Mouse (Mus musculus) embryonic stem cell, embryonic (primary cell): Measurements from ENCODE around the gene Itm2b.

Source experiments
- CTCF ChIA-PET, 4 experiments: fragments of 300-600 bp in 2 of 4; fragments of 350-600 bp in 2 of 4; sonication (Branson Sonifier 250); formaldehyde crosslinking; loops; one replicate each; lab custom pipeline; 2022; ENCODE audit warnings: inconsistent platforms in 2 of 4; lab: Charles Lee
- POLR2A ChIA-PET, 4 experiments: fragments of 300-600 bp in 2 of 4; fragments of 350-600 bp in 2 of 4; sonication (Branson Sonifier 250); formaldehyde crosslinking; loops; one replicate each; lab custom pipeline; 2022; ENCODE audit warnings: antibody characterized with exemption in 4 of 4, inconsistent platforms in 1 of 4; lab: Charles Lee

Itm2b gene

DNA sequence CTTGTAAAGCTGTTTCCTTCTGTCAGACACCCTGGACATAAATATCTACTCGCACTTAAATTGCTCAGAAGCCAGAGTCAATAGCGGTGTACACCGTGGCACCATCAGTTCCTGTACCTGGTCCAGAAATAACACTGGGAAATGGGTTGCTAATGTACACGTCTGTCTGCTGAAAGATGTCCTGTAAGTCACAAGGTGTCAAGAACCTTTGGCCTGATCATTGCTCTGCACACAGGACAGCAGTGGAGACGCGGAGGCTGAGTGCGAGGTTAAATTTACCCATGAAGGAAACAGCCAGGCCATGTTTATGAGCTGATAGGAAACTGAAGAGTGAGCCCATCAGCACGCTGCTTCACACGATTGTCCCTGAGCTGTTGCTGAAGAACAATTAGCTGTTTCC is 37.8 kb downstream of the Itm2b start:
- ChIA-PET POLR2A (no interaction called here), CTCF (interaction anchor here in 1 of 4 experiments (1.2 kb wide), 1 partner anchor 44 kb away, joined by 3 read pairs; no protein-coding TSS in a partner anchor)

DNA sequence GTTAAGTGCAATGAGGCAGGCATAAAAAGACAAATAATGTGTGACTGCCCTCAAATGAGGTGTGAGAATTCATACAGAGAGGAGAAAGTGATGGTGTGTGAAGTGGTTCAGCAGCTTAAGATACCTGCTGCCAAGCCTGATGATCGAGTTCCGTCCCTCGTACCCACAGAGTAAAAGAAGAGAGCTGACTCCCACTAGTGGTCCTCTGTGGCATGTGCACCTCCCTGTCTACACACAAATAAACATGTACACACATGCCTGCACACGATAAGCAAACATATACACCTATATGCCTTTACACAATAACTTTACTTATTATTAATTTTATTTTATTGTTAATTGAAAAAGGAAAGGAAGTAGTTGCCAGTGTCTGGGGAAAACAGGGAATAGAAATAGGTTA is 39.5 kb downstream of the Itm2b start:
- ChIA-PET POLR2A (interaction anchor here in 1 of 4 experiments (0.5 to 1.0 kb wide), 3 partner anchors 14 to 903 kb away, joined by 3 to 4 read pairs (median 3); no protein-coding TSS in a partner anchor), CTCF (no interaction called here)

DNA sequence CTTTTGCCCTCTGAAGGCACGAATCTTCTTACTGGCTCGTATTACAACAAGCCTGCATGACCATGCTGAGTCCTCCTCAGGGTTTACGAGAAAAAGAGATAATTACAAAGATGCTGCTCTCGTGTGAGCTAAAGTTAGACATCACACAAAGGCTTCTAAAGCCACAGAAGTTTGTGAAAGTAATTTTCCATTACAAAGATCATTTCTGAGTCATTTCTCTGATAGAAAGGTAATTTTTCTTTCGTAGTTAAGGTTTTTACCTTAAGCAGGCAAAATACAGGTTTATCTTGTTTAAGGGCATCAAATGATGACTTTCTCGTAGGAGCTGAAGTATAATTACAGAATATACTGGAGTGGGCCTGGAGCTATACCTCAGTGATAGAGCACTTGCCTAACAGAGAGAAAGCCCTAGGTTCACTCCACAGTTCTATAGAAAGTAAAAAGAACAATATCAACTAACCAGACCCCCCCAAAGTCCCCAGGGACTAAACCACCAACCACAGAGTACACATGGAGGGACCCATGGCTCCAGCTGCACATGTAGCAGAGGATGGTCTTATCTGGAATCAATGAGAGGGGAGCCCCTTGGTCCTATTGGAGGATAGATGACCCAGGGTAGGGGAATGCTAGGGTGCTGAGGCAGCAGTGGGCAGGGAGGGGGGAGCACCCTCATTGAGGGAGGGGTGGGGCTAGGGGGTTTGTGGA is 44.9 kb downstream of the Itm2b start:
- CTCF ChIA-PET, result no interaction called here

DNA sequence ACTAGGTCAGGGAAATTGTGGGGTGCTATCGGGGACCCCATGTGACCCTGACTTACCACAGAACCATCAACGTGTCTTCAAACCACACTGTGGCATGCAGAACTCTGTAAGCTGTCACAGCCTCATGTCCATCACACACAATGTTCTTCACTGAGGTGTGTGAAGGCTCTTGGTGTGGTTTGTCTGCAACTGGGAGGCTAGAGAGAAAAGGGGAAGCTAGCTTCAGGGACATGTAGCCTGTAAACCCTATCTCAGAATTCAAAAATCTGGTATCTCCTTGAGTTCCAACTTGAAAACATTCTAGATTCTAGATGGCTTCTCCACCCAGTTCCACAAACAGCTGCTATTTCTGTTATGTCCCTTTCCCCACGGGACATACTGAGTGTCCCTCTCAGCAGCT is 45.5 kb downstream of the Itm2b start:
- ChIA-PET CTCF (no interaction called here), POLR2A (no interaction called here)

More for the DNA sequence above, 44.9 kb downstream of the Itm2b start:
- POLR2A ChIA-PET, result no interaction called here

DNA sequence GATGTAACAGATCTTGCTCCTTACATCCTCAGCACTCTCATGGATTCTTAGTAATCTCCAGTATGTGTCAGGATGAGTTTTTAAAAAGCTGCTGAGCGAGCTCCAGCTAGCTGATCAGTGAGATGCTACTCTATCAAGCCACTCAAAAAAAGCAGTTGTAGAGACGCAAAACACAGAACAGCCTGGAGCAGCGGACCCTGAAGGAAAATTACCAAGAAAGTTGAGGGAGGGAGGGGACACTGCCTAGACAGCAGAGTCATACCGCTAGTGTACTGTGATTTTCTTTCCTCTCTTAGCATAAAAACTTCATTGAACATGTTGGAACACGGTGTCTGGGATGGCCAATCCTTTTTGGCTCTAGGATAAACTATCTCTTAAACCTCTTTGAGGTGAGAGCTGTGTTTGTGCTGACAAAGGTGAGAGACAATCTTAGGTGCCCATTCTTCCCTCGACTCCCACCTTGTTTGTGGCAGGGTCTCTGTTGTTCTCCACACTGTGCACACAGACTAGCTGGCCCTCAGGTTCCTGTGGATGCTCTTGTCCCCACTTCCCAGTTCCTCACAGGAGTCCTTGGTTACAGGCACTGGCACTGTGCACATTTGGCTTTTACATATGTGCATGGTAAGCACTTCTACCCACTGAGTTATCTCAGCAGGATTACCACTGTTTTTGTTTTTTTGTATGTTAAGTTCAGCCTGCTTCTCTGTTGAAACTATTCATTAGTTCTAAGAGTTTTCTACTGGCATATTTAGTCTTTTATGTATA is 48.6 kb downstream of the Itm2b start:
- CTCF ChIA-PET, result interaction anchor here in 1 of 4 experiments (0.6 kb wide), 1 partner anchor 249 kb away, joined by 12 read pairs; no protein-coding TSS in a partner anchor
- POLR2A ChIA-PET, result no interaction called here

DNA sequence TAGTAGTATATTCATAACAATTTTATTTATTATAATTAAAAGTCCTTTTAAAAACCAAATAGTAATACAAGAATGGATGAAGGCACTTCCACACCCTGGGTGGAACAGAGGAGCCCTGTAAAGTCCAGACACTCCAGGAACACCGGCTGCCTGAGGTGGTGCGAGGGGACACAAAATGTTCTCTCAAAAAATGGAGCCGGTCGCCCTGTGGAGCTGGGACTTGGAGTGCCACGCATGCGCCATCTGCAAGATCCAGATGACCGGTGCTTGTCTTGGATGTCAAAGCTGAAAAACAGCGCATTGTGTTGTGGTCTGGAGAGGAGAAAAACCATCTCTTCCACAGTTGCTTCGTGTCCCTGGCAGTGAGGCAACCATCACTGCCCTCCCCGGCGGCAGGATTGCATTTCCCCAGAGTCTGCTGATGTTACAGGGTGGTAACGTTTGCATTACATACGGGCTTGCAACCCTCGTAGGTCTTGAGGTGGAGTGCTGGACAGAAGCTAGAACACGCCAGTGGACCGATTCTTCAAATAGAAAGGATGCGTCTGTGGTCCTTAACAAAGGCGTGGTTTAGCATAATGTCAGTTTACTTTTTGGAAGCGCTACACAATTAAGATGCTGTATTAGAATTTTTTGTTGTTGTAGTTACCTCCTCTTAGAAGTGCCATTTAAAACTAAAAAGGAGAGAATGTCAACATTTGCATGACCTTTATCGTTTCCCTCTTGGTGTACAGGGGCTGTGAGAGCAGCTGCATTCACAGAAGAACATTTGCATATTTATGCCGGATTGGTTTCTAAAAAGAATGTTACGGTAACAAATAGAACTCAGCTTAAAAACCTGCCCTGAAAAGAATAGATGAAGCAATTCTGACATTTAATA is 49.9 kb downstream of the Itm2b start:
- POLR2A ChIA-PET, result interaction anchor here in 2 of 4 experiments (0.6 to 1.2 kb wide), 2 partner anchors 8 to 243 kb away, joined by 3 to 10 read pairs; no protein-coding TSS in a partner anchor
- CTCF ChIA-PET, result no interaction called here

DNA sequence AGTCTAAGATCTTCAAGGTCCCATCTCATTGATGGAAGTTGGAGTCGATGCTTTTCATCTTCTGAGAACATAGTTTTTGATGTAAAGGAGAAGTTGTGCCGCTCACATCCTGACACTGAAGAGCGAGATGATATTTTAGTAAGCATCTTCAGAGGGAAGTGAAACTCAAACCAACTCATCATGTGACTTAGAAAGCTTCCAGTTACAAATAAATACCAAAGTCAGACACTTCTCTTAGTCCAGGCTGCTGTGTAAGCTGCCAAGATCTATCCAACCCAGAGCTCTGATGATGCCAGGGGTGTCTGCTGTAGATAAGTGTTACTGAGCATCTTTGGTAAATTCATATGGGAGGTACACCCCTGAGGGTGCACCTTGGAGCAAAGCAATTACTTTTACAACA is 51.2 kb downstream of the Itm2b start:
- ChIA-PET CTCF (no interaction called here), POLR2A (no interaction called here)

DNA sequence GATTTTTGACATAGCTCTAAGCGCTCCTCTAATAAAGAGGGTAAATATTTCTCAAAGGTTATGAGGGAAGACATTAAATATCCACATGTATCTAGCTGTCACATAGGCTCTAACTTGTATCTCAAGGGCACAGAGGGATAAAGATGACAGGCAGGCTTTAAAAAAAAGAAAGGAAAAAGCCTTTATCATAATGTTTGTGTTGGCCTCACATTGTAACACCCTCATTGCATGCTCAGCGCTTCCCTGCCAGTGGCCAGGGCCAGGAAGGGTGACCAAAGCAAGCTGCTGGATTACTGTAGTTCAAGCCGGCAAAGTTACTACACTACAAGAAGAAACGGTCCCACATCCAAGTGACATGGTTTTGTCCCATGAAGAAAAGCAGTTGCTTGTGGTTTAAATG is 53.7 kb downstream of the Itm2b start:
- ChIA-PET CTCF (no interaction called here), POLR2A (no interaction called here)

DNA sequence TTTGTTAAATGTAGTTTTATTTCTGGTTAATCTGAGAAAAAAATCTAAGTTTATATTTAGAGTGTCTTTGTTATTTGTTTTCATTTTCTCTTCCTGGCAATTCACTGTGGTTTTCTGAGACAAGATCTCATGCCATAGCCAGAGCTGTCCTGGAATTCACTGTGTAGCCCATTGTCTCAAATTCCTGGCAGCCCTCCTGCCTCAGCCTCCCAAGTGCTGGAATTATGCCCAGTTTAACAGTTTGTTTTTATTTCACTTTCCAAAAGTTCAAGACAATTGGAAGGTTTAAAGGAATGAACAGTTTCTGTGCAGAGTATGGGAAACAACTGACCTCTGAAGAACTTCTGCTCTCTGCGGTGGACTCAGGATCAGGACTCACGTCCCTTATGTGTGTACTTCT is 55.2 kb downstream of the Itm2b start:
- ChIA-PET POLR2A (interaction anchor here in 1 of 4 experiments (1.3 kb wide), 1 partner anchor 55 kb away, joined by 3 read pairs; the partner anchor contains the start of gene Itm2b), CTCF (interaction anchor here in 1 of 4 experiments (1.2 kb wide), 1 partner anchor 223 kb away, joined by 3 read pairs; no protein-coding TSS in a partner anchor)

DNA sequence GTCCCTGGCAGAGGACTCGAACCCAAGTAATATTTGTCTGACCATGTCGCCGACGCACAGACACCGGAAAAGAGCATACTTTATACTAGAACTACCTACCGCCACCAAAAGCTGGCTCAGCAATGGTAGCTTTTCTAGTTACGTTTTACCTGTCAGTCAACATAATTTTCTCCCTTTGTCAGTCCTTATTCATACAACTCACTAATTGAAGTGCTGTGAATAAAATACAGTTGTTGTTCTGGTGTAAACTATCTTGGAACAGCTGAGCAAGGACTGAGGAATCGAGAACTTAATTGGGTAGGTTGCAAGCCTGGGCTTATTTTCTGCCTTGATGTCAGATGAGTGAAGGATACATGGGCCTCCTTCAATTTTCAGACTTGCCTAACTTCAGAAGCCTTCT is 58.6 kb downstream of the Itm2b start:
- ChIA-PET POLR2A (interaction anchor here in 2 of 4 experiments (0.6 to 1.3 kb wide), 9 partner anchors 9 to 1788 kb away, joined by 3 to 4 read pairs (median 3); partner anchors contain the start of gene Itm2b (in 2 of the 2)), CTCF (interaction anchor here in 2 of 4 experiments (0.6 to 0.7 kb wide), 2 partner anchors 31 to 723 kb away, joined by 3 to 4 read pairs; no protein-coding TSS in a partner anchor)

DNA sequence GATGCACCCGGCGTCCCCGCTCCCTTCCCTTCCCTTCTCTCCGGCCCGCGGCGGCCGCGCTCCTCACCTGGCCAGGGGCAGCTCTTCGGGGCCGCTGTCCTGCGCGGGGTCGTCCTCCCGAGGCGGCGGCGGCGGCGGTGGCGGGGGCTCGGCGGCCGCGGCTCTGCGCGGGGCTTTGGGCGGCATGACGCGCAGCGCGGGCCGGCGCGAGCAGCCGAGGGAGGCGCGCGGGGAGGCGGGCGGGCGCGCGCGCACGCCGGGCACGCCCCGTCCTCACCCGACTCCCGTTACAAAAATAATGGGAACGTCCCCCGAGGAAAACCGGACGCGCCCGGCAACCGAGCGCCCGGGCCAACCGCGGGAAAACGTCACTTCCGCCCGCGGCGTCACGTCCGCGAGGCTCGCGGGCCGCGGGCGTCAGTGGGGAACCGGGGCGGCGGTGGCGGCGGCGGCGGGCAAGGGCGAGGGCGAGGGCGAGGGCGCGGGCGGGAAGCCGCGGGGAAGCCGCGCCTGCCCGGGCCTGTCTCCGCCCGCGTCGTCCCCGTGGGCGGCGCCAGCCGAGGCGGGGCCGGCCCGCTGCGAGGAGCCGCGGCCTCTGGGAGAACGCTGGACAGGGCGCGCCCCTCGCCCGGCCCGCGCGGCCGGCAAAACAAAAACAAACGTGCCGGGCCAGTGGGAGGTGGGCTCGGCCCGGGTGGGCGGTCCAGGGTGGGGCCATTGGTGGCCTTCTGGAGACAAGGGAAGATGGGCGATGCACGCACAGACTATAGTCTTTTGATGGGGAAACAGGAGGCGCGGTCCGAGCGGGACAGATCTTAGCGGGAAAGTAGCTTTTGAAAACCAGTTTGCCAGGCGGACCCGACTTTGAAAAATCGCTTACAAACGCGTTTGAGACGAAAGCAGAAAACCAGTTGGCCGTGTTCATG is 59.4 kb downstream of the Itm2b start, which contains the start of gene Rb1:
Gene Rb1, minus strand, starts transcription at position 367 of the 926 bp plus-strand sequence.
- POLR2A ChIA-PET, result interaction anchor here in 3 of 4 experiments (0.6 to 1.7 kb wide), 10 partner anchors 11 to 1788 kb away, joined by 3 to 4 read pairs (median 3); partner anchors contain the start of gene Itm2b (in 2 of the 3)
- CTCF ChIA-PET, result interaction anchor here in 2 of 4 experiments (0.6 to 0.7 kb wide), 2 partner anchors 30 to 723 kb away, joined by 3 to 4 read pairs; no protein-coding TSS in a partner anchor

DNA sequence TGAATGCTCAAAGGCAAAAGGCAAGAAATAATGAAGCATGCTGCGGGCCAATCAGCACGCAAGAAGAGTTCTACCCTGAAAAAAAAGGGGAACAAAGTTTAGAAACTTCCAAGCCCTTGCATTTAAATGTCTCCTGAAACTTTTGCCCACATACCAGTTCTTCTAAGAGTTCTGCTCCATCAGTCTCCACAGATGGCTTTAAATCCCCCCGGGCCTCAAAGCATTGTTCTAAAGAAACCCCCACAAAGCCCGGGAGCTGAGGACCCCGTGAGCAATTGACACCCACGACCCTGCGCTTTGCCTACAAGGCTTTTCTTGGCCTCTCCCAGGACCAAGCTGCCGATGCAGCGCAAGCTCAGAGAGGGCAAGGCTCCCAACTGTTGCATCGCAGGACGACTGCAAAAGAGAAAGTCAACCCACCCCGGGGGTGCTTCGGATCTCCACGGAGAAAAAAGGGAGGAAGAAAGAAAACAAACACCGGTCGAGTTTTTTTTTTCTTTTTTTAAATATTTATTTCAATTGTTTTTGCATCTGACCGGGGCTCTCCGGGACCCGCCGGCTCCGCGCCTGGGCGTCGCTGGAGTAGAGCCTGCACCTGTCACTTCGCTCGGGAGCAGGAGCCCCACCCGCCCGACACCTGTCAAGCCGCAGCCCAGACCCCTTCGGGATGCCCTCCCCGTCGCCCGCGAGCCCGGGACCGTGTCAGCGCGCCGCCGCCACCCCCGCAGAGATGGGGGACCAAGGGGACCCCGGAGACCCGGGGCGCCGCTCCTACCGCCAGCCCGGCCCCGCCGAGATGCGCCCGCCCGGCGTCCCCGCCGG is 60.2 kb downstream of the Itm2b start:
- POLR2A ChIA-PET, result interaction anchor here in 3 of 4 experiments (0.6 to 1.7 kb wide), 7 partner anchors 11 to 218 kb away, joined by 3 to 4 read pairs (median 3); partner anchors contain the start of gene Itm2b (in 2 of the 3)

DNA sequence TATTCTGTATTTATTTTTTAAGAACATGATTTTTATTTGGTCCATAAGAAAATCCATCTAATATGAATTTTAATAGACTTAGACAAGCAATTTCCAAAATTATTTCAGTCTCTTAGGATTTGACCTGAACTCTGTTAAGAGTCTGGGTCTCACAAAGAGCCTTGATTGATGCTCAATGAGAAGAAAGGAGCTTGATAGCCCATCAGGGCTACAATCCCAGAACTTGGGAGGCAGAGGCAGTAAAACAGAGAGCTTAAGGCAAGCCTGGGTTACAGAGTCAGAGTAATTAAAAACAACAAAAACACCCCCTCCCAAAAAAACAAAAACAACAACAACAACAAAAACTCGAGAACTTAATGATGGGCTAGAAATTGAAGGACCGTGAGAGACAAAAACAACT is 61.1 kb downstream of the Itm2b start:
- ChIA-PET POLR2A (interaction anchor here in 3 of 4 experiments (0.7 to 1.7 kb wide), 4 partner anchors 11 to 288 kb away, joined by 3 read pairs; no protein-coding TSS in a partner anchor), CTCF (no interaction called here)

More for the DNA sequence above, 60.2 kb downstream of the Itm2b start:
- CTCF ChIA-PET, result interaction anchor here in 3 of 4 experiments (0.5 to 1.0 kb wide), 3 partner anchors 11 to 218 kb away, joined by 3 to 7 read pairs (median 3); no protein-coding TSS in a partner anchor

DNA sequence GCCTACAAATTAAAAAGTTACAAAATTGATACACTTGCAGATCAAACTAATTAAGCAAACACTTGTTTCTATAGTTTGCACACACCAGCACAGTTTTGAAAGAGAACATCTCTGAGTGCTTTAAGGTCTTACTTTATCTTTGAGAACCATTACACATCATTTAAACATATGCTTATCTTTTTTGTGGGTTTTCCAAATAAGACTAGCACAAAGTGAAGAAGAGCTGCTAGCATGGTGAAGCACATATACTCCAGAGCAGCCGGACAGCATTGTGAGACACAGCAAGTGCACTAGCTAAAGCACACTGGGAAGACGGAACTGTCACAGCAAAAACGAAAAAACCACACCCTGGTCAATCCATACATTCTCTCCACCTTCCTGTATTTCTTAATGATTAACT is 62.9 kb downstream of the Itm2b start:
- CTCF ChIA-PET, result no interaction called here
- POLR2A ChIA-PET, result interaction anchor here in 1 of 4 experiments (1.1 kb wide), 1 partner anchor 9 kb away, joined by 3 read pairs; no protein-coding TSS in a partner anchor

DNA sequence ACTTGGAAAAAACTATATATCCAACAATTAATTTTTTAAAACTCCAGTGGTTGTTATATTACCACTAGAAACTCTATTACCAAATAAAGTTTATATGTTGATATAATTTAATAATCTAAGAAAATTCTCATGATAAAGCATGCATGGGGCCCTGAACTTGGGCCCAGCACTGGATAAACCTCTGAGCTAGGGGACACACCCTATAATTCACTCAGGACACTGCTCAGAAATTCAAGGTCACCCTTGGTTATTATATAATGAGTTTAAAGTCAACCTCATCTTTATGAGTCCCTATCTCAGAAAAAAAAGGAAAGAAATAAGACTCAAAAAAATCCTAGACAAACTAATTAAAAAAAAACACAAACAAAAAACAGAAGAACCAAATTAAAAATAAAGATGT is 68.2 kb downstream of the Itm2b start:
- CTCF ChIA-PET, result no interaction called here
- POLR2A ChIA-PET, result no interaction called here

DNA sequence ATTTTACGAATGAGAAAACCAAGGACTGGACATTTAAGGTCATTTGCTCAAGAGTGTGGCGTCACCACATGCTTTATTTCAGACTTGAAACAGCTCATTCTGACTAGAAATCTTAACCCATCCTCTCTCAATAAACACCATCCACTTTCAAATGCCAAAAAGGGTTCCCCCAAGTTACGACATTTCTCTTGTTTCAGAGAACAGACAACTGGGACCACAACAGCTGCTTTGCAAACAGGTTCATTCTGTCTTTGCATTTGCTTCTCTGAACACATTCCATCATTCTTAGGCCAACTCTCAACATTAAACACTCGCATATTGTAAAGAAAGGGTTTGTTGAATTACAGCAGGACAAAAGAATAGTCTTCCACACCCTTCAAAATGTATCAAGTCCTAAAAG is 71.2 kb downstream of the Itm2b start:
- ChIA-PET CTCF (interaction anchor here in 2 of 4 experiments (1.0 to 1.9 kb wide), 3 partner anchors 11 kb away, joined by 3 to 6 read pairs (median 3); no protein-coding TSS in a partner anchor), POLR2A (interaction anchor here in 2 of 4 experiments (0.7 to 1.1 kb wide), 3 partner anchors 8 to 59 kb away, joined by 3 read pairs; no protein-coding TSS in a partner anchor)
